Mouse (Mus musculus): ENCODE data around the gene Spp1. TPM values are rescaled to one million over a fixed set of nuclear protein-coding genes. Genes with fewer than 3 reads are reported as not detected.

The Spp1 gene
- polyA plus RNA-seq, 1 experiment from 2014 or later: 610 TPM

Other genes with a start within 250 kb of the Spp1 start
- gene Dmp1, start 232.5 kb upstream of the Spp1 start, polyA plus RNA-seq (2014; fragmentation: Nextera tagmentation; extraction: Ambion mirVana): 19.3 and 21.1 TPM in 2 replicates
- gene Ibsp, start 135.9 kb upstream of the Spp1 start, polyA plus RNA-seq (2014; fragmentation: Nextera tagmentation; extraction: Ambion mirVana): 688 and 1,076 TPM in 2 replicates
- gene Mepe, start 109.8 kb upstream of the Spp1 start, polyA plus RNA-seq (2014; fragmentation: Nextera tagmentation; extraction: Ambion mirVana): 0.55 and 0.58 TPM in 2 replicates
- gene Pkd2, start 24.3 kb downstream of the Spp1 start, polyA plus RNA-seq (2014; fragmentation: Nextera tagmentation; extraction: Ambion mirVana): 25.9 and 27.6 TPM in 2 replicates
- 10.4 and 11.5 TPM in 2 replicates for gene BC005561, start 73.2 kb downstream of the Spp1 start, polyA plus RNA-seq (2014; fragmentation: Nextera tagmentation; extraction: Ambion mirVana)